Mouse (Mus musculus) heart, adult 2 months (tissue): ENCODE data around the gene Brd7.
A peak's percentile ranks its signal among the peaks of the same experiment; 100 is the strongest.

ENCODE experiments used
- CTCF ChIP-seq: fragments of 200-600 bp; IDR thresholded peaks from 2 replicates; pipeline ENCODE4 v1.8.1; 2022; ENCODE audit warnings: antibody characterized with exemption, mild to moderate bottlenecking, moderate library complexity
- POLR2A ChIP-seq: fragments of 200-500 bp; IDR thresholded peaks from 2 replicates; pipeline ENCODE4 v1.6.1; 2011; ENCODE audit warnings: mild to moderate bottlenecking, low read depth, low read length, control low read depth; ENCODE audit not compliant: insufficient read depth

GRCm38 (mm10) chr8:88285469-88286356 lies 76.3 kb downstream of the Brd7 start:
- TF ChIP-seq CTCF (peak; percentile 35; the same call in 1 of the 2 replicates), POLR2A (no peak)
